Mouse (Mus musculus): Measurements from ENCODE around the gene R3hdm4.

The R3hdm4 gene

DNA sequence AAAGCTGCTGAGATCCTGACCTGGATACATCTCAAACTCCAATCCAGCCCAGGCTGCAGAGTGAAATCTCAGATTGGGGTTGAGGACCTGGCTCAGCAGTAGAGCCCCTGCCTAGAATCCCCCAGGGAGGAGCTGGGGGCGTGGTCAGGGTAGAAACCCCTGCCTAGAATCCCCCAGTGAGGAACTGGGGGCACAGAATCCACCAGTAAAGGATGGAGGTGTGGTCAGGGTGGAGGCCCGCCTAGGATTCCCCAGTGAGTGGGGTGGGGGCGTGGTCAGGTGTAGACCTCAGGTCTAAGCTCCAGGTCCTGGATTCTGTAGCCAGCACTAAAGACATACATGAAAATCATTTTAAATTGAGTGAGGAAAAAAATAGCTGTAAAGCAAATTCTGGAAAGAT lies 48.1 kb downstream of the R3hdm4 start:
- DNase-seq (ENCODE audit: low read depth, low spot score) = no peak

DNA sequence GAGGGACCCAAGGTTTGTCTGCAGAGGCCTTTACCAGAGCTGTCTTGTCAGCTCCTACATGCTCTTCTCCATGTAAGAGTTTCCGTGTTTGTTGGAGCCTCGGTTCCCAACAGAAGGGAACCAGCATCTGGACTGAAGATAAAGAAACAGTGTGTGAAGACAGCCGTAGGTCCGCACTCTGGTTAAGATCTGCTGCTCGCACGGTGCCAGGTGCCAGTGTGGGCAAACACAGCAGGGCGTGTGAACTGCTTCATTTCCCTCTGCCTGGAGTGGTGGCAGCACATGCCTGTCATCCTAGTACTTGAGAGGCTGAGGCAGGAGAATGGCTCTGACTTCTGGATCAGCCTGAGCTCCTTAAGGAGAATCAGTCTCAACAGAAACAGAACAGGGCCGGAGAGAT lies 49.2 kb downstream of the R3hdm4 start:
- no peak for DNase-seq (ENCODE audit: low read depth, low spot score)

DNA sequence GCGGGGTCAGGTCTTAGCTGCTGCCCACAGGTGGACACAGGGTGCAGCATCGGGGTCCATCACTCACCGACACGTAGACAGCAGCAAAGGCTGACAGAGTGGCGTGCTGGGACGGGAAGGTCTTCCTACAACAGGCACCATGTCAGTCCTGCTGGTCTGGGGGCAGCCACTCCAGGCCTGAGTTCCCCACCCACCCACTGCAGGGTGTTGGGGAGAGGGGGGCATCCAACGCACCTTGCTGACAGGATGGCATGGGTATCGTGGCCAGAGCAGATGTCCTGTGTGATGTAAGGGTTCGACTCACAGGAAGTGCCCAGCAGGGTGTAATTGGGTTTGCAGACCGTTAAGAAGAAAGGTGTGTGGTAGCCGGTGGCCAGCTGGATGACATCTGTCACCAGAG lies 54.4 kb downstream of the R3hdm4 start:
- DNase-seq (ENCODE audit: low read depth, low spot score) = no peak

DNA sequence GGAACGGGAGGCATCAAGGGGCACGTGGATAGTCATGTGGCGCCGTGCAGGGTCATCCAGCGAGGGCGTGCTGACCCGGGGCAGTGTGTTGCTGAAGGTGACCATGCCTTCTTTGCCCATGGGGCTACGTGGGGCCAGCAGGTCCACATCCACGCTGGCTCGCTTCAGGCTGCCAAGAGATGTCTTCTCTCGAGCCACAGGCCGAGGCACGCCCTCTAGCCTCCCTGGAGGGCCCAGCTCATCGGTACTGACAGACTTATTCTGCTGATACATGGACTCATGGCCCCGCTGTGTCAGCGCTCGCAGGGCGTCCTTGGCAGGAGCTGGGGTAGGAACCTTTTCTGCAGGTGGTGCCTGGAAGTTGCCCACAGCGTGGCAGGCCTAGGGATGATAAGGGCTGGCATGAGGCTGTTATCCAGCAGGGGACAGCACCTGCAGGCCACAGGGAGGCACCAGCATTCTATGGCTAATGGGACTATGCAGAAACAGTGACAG lies 55.2 kb downstream of the R3hdm4 start:
- DNase-seq (ENCODE audit: low read depth, low spot score) = peak; percentile 39

GRCm38 (mm10) chr10:79865189-79865601 lies 55.8 kb downstream of the R3hdm4 start:
- peak; percentile 30 for DNase-seq (ENCODE audit: low read depth, low spot score)

DNA sequence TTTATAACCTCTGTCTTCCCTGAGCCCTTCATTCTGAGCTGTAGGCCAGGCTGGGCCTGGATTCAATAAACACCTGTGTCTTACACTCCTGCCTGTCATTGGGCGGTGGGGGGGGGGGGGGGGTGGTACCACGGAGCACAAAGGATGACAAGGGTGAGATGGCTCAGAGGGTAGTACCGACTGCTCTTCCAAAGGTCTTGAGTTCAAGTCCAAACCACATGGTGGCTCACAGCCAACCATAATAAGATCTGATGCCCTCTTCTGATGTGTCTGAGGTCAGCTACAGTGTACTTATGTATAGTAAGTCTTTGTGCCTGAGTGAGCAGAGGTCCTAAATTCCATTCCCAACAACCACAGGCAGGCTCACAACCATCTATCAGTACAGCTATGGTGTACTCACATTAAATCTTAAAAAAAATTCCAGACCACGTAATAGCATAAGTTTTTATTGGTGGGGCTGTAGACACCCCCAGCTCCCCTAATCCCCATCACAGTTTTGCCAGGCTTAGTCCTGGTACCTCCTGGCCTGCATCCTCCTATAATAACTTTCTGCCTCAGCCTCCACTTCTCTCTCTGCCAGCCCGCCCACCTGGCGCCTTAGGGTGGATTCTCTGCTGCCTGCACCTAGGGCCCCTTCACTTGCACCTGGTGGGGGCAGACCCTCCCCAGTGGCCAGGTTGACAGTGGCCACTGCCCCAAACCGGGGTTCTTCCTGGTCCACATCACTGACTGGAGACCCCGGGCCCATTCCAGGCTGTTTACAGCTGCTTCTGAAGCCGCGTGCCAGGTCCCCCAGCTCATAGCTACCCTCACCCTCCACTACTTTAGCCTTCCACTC lies 56.4 kb downstream of the R3hdm4 start:
- DNase-seq (ENCODE audit: low read depth, low spot score) = no peak

GRCm38 (mm10) chr10:79862925-79863324 lies 58.1 kb downstream of the R3hdm4 start:
- DNase-seq (ENCODE audit: low read depth, low spot score) = no peak

- no peak for DNase-seq (ENCODE audit: low read depth, low spot score)
These were observed 58.8 kb downstream of the R3hdm4 start for GRCm38 (mm10) chr10:79862049-79862788.

DNA sequence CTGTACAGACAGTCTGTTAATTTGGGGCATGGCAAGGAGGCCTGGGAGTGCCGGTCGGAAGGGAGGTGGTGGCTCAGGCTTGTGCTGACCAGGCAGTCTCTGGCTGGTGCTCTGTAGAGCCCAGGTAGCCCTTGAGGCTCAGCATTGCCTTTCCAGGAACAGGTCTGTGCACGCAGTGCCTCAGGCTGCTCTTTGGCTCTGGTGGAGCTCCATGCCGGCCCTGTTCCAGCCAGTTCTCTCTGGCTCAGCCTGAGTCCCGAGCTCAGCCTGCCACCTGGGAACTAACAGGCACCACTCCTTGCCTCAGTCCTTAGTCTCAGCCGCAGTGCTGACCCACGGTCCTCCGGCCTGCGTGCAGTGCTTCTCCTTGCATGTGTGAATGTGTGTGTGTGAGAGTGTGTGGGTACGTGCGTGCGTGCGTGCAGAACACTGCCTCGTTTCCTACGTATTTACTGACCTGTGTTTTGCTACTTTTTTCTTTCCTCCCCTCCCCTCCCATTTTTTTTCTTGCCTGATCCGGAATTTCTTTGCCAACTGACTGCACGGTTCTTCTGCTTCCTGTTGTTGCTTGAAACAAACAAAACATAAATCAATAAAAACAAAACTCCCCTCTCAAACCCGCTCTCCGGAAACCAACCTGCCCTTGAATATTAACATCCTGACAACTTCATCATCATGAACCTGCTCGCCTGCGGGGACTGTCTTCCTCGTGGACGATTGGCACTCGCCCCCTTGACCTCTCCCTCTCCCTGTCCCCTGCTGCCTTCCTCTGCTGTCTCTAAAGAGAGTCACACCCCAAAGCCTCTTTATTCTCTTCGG lies 59.6 kb downstream of the R3hdm4 start:
- DNase-seq (ENCODE audit: low read depth, low spot score) = no peak

GRCm38 (mm10) chr10:79860079-79860911 lies 60.7 kb downstream of the R3hdm4 start:
- DNase-seq (ENCODE audit: low read depth, low spot score) = no peak
